Mouse (Mus musculus): ENCODE data around the gene Hoxd4.

DNA sequence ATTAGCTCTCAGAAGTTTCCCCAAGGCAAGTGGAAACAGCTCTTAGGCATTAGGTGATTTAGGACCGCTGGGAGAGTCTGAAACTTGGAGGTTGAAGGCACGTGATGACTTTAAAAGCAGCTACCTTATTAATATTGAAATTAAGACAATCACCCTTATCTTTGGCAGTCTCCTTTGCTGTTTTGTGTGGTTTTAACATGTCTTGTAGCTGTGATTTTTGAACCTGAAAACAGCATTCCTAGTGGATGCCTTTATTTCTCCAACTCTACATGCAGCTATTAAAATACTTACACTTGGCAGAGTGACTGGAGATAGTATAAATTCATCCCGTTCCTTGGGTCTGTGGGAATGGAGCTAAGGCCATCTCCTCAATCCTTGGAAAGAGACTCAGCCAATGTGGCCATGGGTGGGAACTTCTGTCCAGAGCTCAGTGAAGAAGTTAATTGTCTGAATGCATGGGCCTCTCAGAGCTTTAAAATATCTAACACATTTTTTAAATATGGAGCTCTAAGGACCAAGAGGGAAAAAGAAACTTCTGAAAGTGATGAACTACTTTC lies 41.0 kb upstream of the Hoxd4 start:
- TF ChIP-seq CTCF (IDR thresholded peaks at IDR 0.05; ENCODE audit: borderline replicate concordance, insufficient read depth, low read length) (no peak), POLR2A (IDR thresholded peaks at IDR 0.05; ENCODE audit: low read depth, low read length) (no peak)
